Mouse (Mus musculus) neutrophil, adult 5-6 weeks (primary cell): ENCODE results near the gene Il19. TPM values are rescaled to one million over a fixed set of nuclear protein-coding genes. Genes with fewer than 3 reads are reported as not detected.

Source experiments
- ATAC-seq: fragments of 151-379, 151-347 bp; 2 replicates; pipeline ENCODE4 v1.8.0; 2017; ENCODE audit warnings: mild to moderate bottlenecking, moderate TSS enrichment; ENCODE audit not compliant: insufficient number of reproducible peaks, poor library complexity, low FRiP score, severe bottlenecking; ENCODE audit errors: extremely low read depth
- total RNA-seq: library from RNA; stranded (forward); fragments of 200-1000 nt; gene quantifications from 2 replicates; pipeline ENCODE4 v1.2.3, GENCODE M21; 2017

Il19 gene
- total RNA-seq, 1 experiment from 2014 or later: not detected

GRCm38 (mm10) chr1:130883146-130883545, 56.8 kb downstream of the Il19 start:
- no peak for ATAC-seq

Other genes with a start within 250 kb of the Il19 start
- gene Gm29427, start 224.3 kb downstream of the Il19 start, total RNA-seq: not detected in 2 replicates
- gene Yod1, start 222.8 kb downstream of the Il19 start, total RNA-seq: 12.6 and 13.6 TPM in 2 replicates
- gene Pfkfb2, start 210.9 kb downstream of the Il19 start, total RNA-seq: 15.8 and 20.0 TPM in 2 replicates
- 1.4 and 3.1 TPM in 2 replicates for gene AA986860, start 208.1 kb downstream of the Il19 start, total RNA-seq
- not detected in 2 replicates for gene Fcamr, start 139.2 kb downstream of the Il19 start, total RNA-seq
- gene Pigr, start 113.4 kb downstream of the Il19 start, total RNA-seq: 1.5 and 1.8 TPM in 2 replicates
- 429 and 440 TPM in 2 replicates for gene Fcmr, start 74.4 kb downstream of the Il19 start, total RNA-seq
- gene Il24, start 52.7 kb downstream of the Il19 start, total RNA-seq: not detected in 2 replicates
- gene Il20, start 28.7 kb downstream of the Il19 start, total RNA-seq: 0.74 TPM in 1 of 2 replicates, not detected in the other
- not detected in 2 replicates for gene Il10, start 79.7 kb upstream of the Il19 start, total RNA-seq
- 103 and 112 TPM in 2 replicates for gene Mapkapk2, start 157.7 kb upstream of the Il19 start, total RNA-seq
- 1.2 and 1.7 TPM in 2 replicates for gene Dyrk3, start 198.2 kb upstream of the Il19 start, total RNA-seq
- gene Eif2d, start 213.1 kb upstream of the Il19 start, total RNA-seq: 18.4 and 19.5 TPM in 2 replicates